Mouse (Mus musculus): ENCODE measurements around the gene Gm17727.
A peak's percentile ranks its signal among the peaks of the same experiment; 100 is the strongest.

Gene Gm17727

DNA sequence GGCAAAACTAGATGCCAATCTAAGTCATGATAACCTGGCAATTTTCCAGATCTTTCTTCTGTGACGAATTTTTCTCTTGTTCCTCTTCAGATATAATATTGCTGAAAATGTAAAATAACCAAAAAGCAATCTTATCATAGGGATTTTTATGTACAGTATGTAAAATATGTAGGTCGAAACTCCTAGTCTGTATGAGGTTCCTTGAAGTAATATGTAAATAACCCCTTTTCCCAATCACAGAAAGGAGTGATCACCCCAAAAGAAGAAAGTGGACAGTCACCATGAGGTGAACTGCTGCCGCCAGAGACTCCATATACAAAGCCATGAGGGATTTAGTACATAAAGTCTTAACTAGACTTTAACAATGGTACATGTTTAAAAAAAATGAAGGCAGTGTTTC lies at the start of gene Gm17727:
Gene Gm17727 (minus strand): TSS at position 101 of the 400 bp plus-strand sequence.
- no peak for DNase-seq (ENCODE audit: low read depth, low spot score)

DNA sequence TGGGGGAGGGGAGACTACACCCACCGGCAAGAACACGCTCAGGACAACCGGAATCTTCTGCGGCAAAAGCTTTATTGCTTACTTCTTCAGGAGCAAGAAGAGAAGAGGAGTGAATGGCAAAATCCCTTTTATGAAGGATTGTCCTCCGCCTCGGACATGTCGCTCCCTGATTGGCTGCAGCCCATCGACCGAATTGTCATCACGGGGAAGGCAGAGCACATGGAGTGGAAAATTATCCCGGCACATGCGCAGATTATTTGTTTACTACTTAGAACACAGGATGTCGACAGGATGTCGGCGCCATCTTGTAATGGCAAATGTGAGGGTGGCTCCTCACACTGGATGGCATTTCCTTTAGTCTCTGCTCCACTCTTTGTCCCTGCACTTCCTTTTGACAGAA lies 40.0 kb upstream of the Gm17727 start:
- peak; percentile 14 for DNase-seq (ENCODE audit: low read depth, low spot score)

DNA sequence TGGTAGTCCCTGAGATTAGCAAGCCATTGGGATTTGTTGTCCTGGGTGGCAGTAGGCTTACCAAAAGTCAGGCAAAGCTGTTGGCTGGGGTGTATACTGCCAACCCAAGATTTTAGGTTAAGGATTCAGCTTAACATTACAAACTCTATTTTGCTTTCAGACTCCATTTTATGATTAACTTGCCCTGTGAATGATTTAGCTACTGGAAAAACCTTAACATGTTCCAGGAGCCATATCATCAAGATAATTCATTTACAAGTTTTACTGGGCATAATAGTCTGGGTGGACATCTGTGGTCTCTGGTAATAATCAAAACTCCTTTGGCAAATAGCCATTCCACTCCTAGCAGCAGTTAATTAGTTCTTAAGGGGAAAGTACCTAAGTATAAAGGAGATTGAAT lies 20.2 kb upstream of the Gm17727 start:
- DNase-seq (ENCODE audit: low read depth, low spot score) = no peak

DNA sequence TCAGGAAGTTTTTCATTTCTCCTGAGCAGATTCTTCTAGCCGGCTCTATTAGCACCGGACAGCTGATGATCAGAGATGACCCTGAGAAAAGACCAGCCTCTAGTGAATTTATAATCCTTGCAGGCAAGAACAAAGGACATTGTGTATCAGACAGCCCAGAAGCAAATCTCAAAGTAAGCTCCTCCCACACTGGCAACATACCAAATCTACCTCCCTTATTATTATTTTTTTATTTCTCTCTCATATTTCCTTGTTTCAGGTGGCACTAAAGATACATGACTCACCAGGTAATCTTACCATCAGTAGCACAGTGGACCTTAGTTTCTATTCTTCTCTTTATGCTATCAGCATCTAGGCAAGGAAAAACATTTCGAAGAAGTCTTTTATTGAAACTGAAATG lies 12.1 kb upstream of the Gm17727 start, which contains the start of the genes Gm27235 and D730048I06Rik:
Gene Gm27235 (minus strand): TSS at position 101 of the 400 bp plus-strand sequence.
Gene D730048I06Rik (minus strand): TSS at position 112 of the 400 bp plus-strand sequence.
- DNase-seq (ENCODE audit: low read depth, low spot score) = no peak

DNA sequence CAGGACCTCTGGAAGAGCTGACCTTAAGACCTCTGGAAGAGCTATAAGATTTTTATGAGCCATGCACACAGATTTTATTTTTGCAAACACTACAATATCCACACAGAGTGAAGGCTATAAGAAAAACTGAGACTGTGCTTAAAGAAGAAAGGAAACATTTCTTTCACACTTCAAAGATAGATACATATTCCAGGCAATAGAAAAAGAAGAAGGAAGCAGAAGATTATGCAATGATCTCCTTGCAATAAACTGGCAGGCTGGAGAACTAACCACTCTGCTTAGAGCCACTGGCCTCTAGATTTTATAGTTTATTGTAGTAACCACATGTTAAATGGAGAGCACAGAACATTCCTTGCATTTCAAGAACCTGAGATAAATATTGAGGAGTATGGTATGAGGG lies 21.1 kb downstream of the Gm17727 start:
- DNase-seq (ENCODE audit: low read depth, low spot score) = no peak

- DNase-seq (ENCODE audit: low read depth, low spot score) = no peak
Measured at GRCm38 (mm10) chr9:35740749-35741148, 37.2 kb downstream of the Gm17727 start, which contains the start of gene Gm17677. Gm17677 (plus strand) TSS chr9:35741049.
